Mouse (Mus musculus) limb, embryonic 13.5 days (tissue): ENCODE data around the gene Slc4a7. TPM values are rescaled to one million over a fixed set of nuclear protein-coding genes. Genes with fewer than 3 reads are reported as not detected.

ENCODE experiments used
- ATAC-seq: fragments of 200-750 bp; cut with Nextera tagmentation; 2 replicates; pipeline ENCODE4 v1.8.0; 2017; ENCODE audit warnings: low read depth, moderate number of reproducible peaks, moderate TSS enrichment; ENCODE audit not compliant: low FRiP score
- H3K27ac ChIP-seq: fragments of 300-500 bp; sonication (generic); 2 replicates; pipeline ENCODE4 v1.5.1; 2015; ENCODE audit warnings: inconsistent platforms, mild to moderate bottlenecking, moderate library complexity
- H3K27me3 ChIP-seq: fragments of 300-500 bp; sonication (generic); 2 replicates; pipeline ENCODE4 v1.6.1; 2015; ENCODE audit warnings: mild to moderate bottlenecking, inconsistent platforms
- H3K36me3 ChIP-seq: fragments of 300-500 bp; sonication (generic); 2 replicates; pipeline ENCODE4 v1.6.1; 2015; ENCODE audit warnings: inconsistent platforms, mild to moderate bottlenecking, moderate library complexity
- H3K4me1 ChIP-seq: fragments of 300-500 bp; sonication (generic); 2 replicates; pipeline ENCODE4 v1.6.1; 2015; ENCODE audit warnings: inconsistent platforms
- H3K4me2 ChIP-seq: fragments of 300-500 bp; sonication (generic); replicated peaks from 2 replicates; pipeline ENCODE4 v1.6.1; 2015; ENCODE audit warnings: inconsistent platforms, mild to moderate bottlenecking, moderate library complexity
- H3K4me3 ChIP-seq: fragments of 300-500 bp; sonication (generic); 2 replicates; pipeline ENCODE4 v1.5.1; 2015; ENCODE audit warnings: moderate library complexity, mild to moderate bottlenecking, inconsistent platforms
- H3K9ac ChIP-seq: fragments of 300-500 bp; sonication (generic); 2 replicates; pipeline ENCODE4 v1.6.1; 2015; ENCODE audit warnings: mild to moderate bottlenecking, inconsistent platforms
- H3K9me3 ChIP-seq: fragments of 300-500 bp; sonication (generic); 2 replicates; pipeline ENCODE4 v1.6.1; 2016; ENCODE audit warnings: inconsistent platforms
- WGBS: fragments of 180-500 bp; shearing (Covaris S2); methylation state at CpG from one replicate; pipeline ENCODE4 v1.1.7; 2015; 5-methylcytosine and 5-hydroxymethylcytosine counted together
- polyA plus RNA-seq: library from polyadenylated mRNA; unstranded; fragments of >200 nt; fragmentation: Nextera tagmentation; extraction: Ambion mirVana; gene quantifications from 2 replicates; pipeline ENCODE4 v1.2.1, GENCODE M21; 2015

Gene Slc4a7
- polyA plus RNA-seq, 1 experiment from 2014 or later: 23.1 TPM

GRCm38 (mm10) chr14:14707061-14707460, 5.0 kb downstream of the Slc4a7 start:
- no peaks in the 10 kb centered on the region for H3K9me3 ChIP-seq
- no peak overlapping the region for H3K4me2 ChIP-seq
- peaks cover 21% of the 10 kb centered on the region for H3K4me1 ChIP-seq
- H3K36me3 ChIP-seq: peaks cover 19% of the 10 kb centered on the region
- no peak for ATAC-seq
- H3K9ac ChIP-seq: no peak overlapping the region
- no peak overlapping the region for H3K27ac ChIP-seq
- no peak overlapping the region for H3K4me3 ChIP-seq
- no peaks in the 10 kb centered on the region for H3K27me3 ChIP-seq
- 78% methylated on average over 1 of the region's 1 CpGs for WGBS

GRCm38 (mm10) chr14:14709021-14709420, 6.9 kb downstream of the Slc4a7 start:
- 83% methylated on average over 1 of the region's 1 CpGs for WGBS
- H3K9me3 ChIP-seq: no peaks in the 10 kb centered on the region
- peaks cover 21% of the 10 kb centered on the region for H3K4me1 ChIP-seq
- peaks cover 19% of the 10 kb centered on the region for H3K36me3 ChIP-seq
- no peak overlapping the region for H3K4me3 ChIP-seq
- ATAC-seq: no peak
- no peak overlapping the region for H3K9ac ChIP-seq
- no peaks in the 10 kb centered on the region for H3K27me3 ChIP-seq
- H3K4me2 ChIP-seq: no peak overlapping the region
- H3K27ac ChIP-seq: no peak overlapping the region

- H3K36me3 ChIP-seq: peaks cover 12% of the 10 kb centered on the region
- H3K9me3 ChIP-seq: no peaks in the 10 kb centered on the region
- H3K27me3 ChIP-seq: no peaks in the 10 kb centered on the region
- no peak for ATAC-seq
- no peak overlapping the region for H3K4me2 ChIP-seq
- no peak overlapping the region for H3K9ac ChIP-seq
- H3K4me3 ChIP-seq: no peak overlapping the region
- H3K27ac ChIP-seq: no peak overlapping the region
- H3K4me1 ChIP-seq: 0 out of 2 replicates have a peak, but pooled peaks cover 4% of the 10 kb centered on the region
These were observed 12.1 kb downstream of the Slc4a7 start for GRCm38 (mm10) chr14:14714130-14714529.

- Histone ChIP-seq H3K9me3 (no peaks in the 10 kb centered on the region), H3K9ac (no peak overlapping the region), H3K27me3 (no peaks in the 10 kb centered on the region), H3K4me2 (no peak overlapping the region), H3K4me1 (0 out of 2 replicates have a peak, but pooled peaks cover 4% of the 10 kb centered on the region), H3K27ac (no peak overlapping the region), H3K36me3 (peaks cover 5% of the 10 kb centered on the region), H3K4me3 (no peak overlapping the region)
- no peak for ATAC-seq
- WGBS: 88% methylated on average over 2 of the region's 2 CpGs
These were observed 13.7 kb downstream of the Slc4a7 start for GRCm38 (mm10) chr14:14715794-14716193.

GRCm38 (mm10) chr14:14716843-14717242, 14.8 kb downstream of the Slc4a7 start:
- Histone ChIP-seq H3K4me2 (no peak overlapping the region), H3K4me3 (no peak overlapping the region), H3K4me1 (0 out of 2 replicates have a peak, but pooled peaks cover 4% of the 10 kb centered on the region), H3K27ac (no peak overlapping the region), H3K9ac (no peak overlapping the region), H3K36me3 (no peaks in the 10 kb centered on the region), H3K9me3 (no peaks in the 10 kb centered on the region), H3K27me3 (no peaks in the 10 kb centered on the region)
- WGBS: 88% methylated on average over 6 of the region's 6 CpGs
- ATAC-seq: no peak

- Histone ChIP-seq H3K4me1 (0 out of 2 replicates have a peak, but pooled peaks cover 4% of the 10 kb centered on the region), H3K4me3 (no peak overlapping the region), H3K4me2 (no peak overlapping the region), H3K9ac (no peak overlapping the region), H3K36me3 (no peaks in the 10 kb centered on the region), H3K27ac (no peak overlapping the region), H3K9me3 (no peaks in the 10 kb centered on the region), H3K27me3 (no peaks in the 10 kb centered on the region)
- WGBS: 94% methylated on average over 4 of the region's 4 CpGs
- ATAC-seq: no peak
These were observed 16.5 kb downstream of the Slc4a7 start for GRCm38 (mm10) chr14:14718556-14718955.

GRCm38 (mm10) chr14:14781169-14781568, 79.1 kb downstream of the Slc4a7 start:
- Histone ChIP-seq H3K27me3 (no peaks in the 10 kb centered on the region), H3K36me3 (peaks cover 56% of the 10 kb centered on the region), H3K4me1 (no peaks in the 10 kb centered on the region), H3K9me3 (no peaks in the 10 kb centered on the region), H3K27ac (no peak overlapping the region), H3K9ac (no peak overlapping the region), H3K4me3 (no peak overlapping the region), H3K4me2 (no peak overlapping the region)
- 89% methylated on average over 2 of the region's 2 CpGs for WGBS
- ATAC-seq: no peak

GRCm38 (mm10) chr14:14784223-14784622, 82.1 kb downstream of the Slc4a7 start:
- H3K9me3 ChIP-seq: no peaks in the 10 kb centered on the region
- no peaks in the 10 kb centered on the region for H3K27me3 ChIP-seq
- ATAC-seq: no peak
- WGBS: 86% methylated on average over 1 of the region's 1 CpGs
- H3K4me1 ChIP-seq: no peaks in the 10 kb centered on the region
- H3K4me2 ChIP-seq: no peak overlapping the region
- peaks cover 50% of the 10 kb centered on the region for H3K36me3 ChIP-seq
- H3K27ac ChIP-seq: no peak overlapping the region
- no peak overlapping the region for H3K9ac ChIP-seq
- no peak overlapping the region for H3K4me3 ChIP-seq

GRCm38 (mm10) chr14:14786979-14787378, 84.9 kb downstream of the Slc4a7 start:
- H3K4me1 ChIP-seq: no peaks in the 10 kb centered on the region
- ATAC-seq: no peak
- H3K9ac ChIP-seq: no peak overlapping the region
- H3K9me3 ChIP-seq: no peaks in the 10 kb centered on the region
- no peak overlapping the region for H3K4me2 ChIP-seq
- WGBS: 90% methylated on average over 1 of the region's 1 CpGs
- no peak overlapping the region for H3K27ac ChIP-seq
- H3K27me3 ChIP-seq: no peaks in the 10 kb centered on the region
- no peak overlapping the region for H3K4me3 ChIP-seq
- H3K36me3 ChIP-seq: peaks cover 53% of the 10 kb centered on the region

- H3K9me3 ChIP-seq: no peaks in the 10 kb centered on the region
- ATAC-seq: no peak
- H3K4me1 ChIP-seq: no peaks in the 10 kb centered on the region
- no peak overlapping the region for H3K27ac ChIP-seq
- WGBS: 96% methylated on average over 4 of the region's 4 CpGs
- no peak overlapping the region for H3K4me2 ChIP-seq
- H3K4me3 ChIP-seq: no peak overlapping the region
- no peak overlapping the region for H3K9ac ChIP-seq
- peaks cover 45% of the 10 kb centered on the region for H3K36me3 ChIP-seq
- no peaks in the 10 kb centered on the region for H3K27me3 ChIP-seq
These were observed 87.9 kb downstream of the Slc4a7 start for GRCm38 (mm10) chr14:14789840-14790470.

GRCm38 (mm10) chr14:14799861-14800260, 97.8 kb downstream of the Slc4a7 start:
- H3K36me3 ChIP-seq: peaks cover 22% of the 10 kb centered on the region
- no peaks in the 10 kb centered on the region for H3K9me3 ChIP-seq
- peaks cover 12% of the 10 kb centered on the region for H3K4me1 ChIP-seq
- 78% methylated on average over 5 of the region's 5 CpGs for WGBS
- no peak overlapping the region for H3K9ac ChIP-seq
- no peak overlapping the region for H3K27ac ChIP-seq
- H3K27me3 ChIP-seq: no peaks in the 10 kb centered on the region
- H3K4me2 ChIP-seq: no peak overlapping the region
- ATAC-seq: no peak
- no peak overlapping the region for H3K4me3 ChIP-seq

GRCm38 (mm10) chr14:14800332-14800731, 98.3 kb downstream of the Slc4a7 start:
- Histone ChIP-seq H3K9ac (no peak overlapping the region), H3K27ac (no peak overlapping the region), H3K4me2 (no peak overlapping the region), H3K27me3 (no peaks in the 10 kb centered on the region), H3K4me1 (peaks cover 12% of the 10 kb centered on the region), H3K9me3 (no peaks in the 10 kb centered on the region), H3K36me3 (peaks cover 22% of the 10 kb centered on the region), H3K4me3 (no peak overlapping the region)
- ATAC-seq: no peak
- WGBS: 92% methylated on average over 4 of the region's 4 CpGs

- Histone ChIP-seq H3K4me2 (no peak overlapping the region), H3K27me3 (no peaks in the 10 kb centered on the region), H3K9ac (no peak overlapping the region), H3K4me1 (peaks cover 12% of the 10 kb centered on the region), H3K27ac (no peak overlapping the region), H3K9me3 (no peaks in the 10 kb centered on the region), H3K4me3 (no peak overlapping the region), H3K36me3 (peaks cover 22% of the 10 kb centered on the region)
- WGBS: 95% methylated on average over 3 of the region's 3 CpGs
- no peak for ATAC-seq
These were observed 98.7 kb downstream of the Slc4a7 start for GRCm38 (mm10) chr14:14800810-14801209.
